Mouse (Mus musculus): Measurements from ENCODE around the gene Nsun3.
"Not testable (repeated sequence)": the region's sequence is repeated elsewhere in the genome, so short reads cannot be mapped to it uniquely, and the experiment has no call there.

Gene Nsun3

GRCm38 (mm10) chr16:62753597-62753996, 33.0 kb downstream of the Nsun3 start:
- DNase-seq (ENCODE audit: extremely low spot score, low read depth, low spot score) = no peak

- no peak for DNase-seq (ENCODE audit: extremely low spot score, low read depth, low spot score)
Measured at GRCm38 (mm10) chr16:62753079-62753478, 33.5 kb downstream of the Nsun3 start.

GRCm38 (mm10) chr16:62745875-62746274, 40.7 kb downstream of the Nsun3 start:
- DNase-seq (ENCODE audit: extremely low spot score, low read depth, low spot score) = no peak

- DNase-seq (ENCODE audit: extremely low spot score, low read depth, low spot score) = no peak
Measured at GRCm38 (mm10) chr16:62734359-62734758, 52.3 kb downstream of the Nsun3 start.

- no peak for DNase-seq (ENCODE audit: extremely low spot score, low read depth, low spot score)
Measured at GRCm38 (mm10) chr16:62730291-62730690, 56.3 kb downstream of the Nsun3 start.

GRCm38 (mm10) chr16:62729846-62730245, 56.8 kb downstream of the Nsun3 start:
- no peak for DNase-seq (ENCODE audit: extremely low spot score, low read depth, low spot score)

- DNase-seq (ENCODE audit: extremely low spot score, low read depth, low spot score) = not testable (repeated sequence)
Measured at GRCm38 (mm10) chr16:62718255-62718654, 68.4 kb downstream of the Nsun3 start.

- DNase-seq (ENCODE audit: extremely low spot score, low read depth, low spot score) = no peak
Measured at GRCm38 (mm10) chr16:62690436-62690835, 96.2 kb downstream of the Nsun3 start.

GRCm38 (mm10) chr16:62686073-62686472, 100.5 kb downstream of the Nsun3 start:
- no peak for DNase-seq (ENCODE audit: extremely low spot score, low read depth, low spot score)

- DNase-seq (ENCODE audit: extremely low spot score, low read depth, low spot score) = no peak
Measured at GRCm38 (mm10) chr16:62685494-62685893, 101.1 kb downstream of the Nsun3 start.

Data from hindlimb bud, embryonic 11.5 days (tissue).